Mouse (Mus musculus) gastrocnemius, postnatal 14 days (tissue): ENCODE measurements around the gene Nr0b2. TPM values are rescaled to one million over a fixed set of nuclear protein-coding genes. Genes with fewer than 3 reads are reported as not detected.

Source experiments
- DNase-seq: peaks from one replicate; pipeline ENCODE4 v3.0.0; 2021; ENCODE audit warnings: mixed read lengths
- intact Hi-C: fragments of 180-260 bp; cut with DNase I; formaldehyde crosslinking; loops from one replicate; pipeline ENCODE4 v1.15.1; 2025; ENCODE audit warnings: low total_unique reads
- total RNA-seq, 2 experiments: library from RNA; stranded (reverse); gene quantifications; 2 replicates each; pipeline ENCODE4 v1.2.3; 2021

Gene Nr0b2
- total RNA-seq, 2 experiments from 2014 or later: not detected

GRCm38 (mm10) chr4:133557041-133557717 is 4.0 kb downstream of the Nr0b2 start:
- no peak for DNase-seq
- intact Hi-C loops: no loop called here

GRCm38 (mm10) chr4:133559846-133560245 is 6.7 kb downstream of the Nr0b2 start:
- intact Hi-C loops: no loop called here
- no peak for DNase-seq

GRCm38 (mm10) chr4:133561622-133562021 is 8.4 kb downstream of the Nr0b2 start:
- intact Hi-C loops: no loop called here
- DNase-seq: no peak

- intact Hi-C loops: no loop called here
- DNase-seq: no peak
Observed at GRCm38 (mm10) chr4:133563123-133563571, 10.0 kb downstream of the Nr0b2 start.

GRCm38 (mm10) chr4:133567251-133567650 is 14.1 kb downstream of the Nr0b2 start:
- no peak for DNase-seq
- intact Hi-C loops: no loop called here

DNA sequence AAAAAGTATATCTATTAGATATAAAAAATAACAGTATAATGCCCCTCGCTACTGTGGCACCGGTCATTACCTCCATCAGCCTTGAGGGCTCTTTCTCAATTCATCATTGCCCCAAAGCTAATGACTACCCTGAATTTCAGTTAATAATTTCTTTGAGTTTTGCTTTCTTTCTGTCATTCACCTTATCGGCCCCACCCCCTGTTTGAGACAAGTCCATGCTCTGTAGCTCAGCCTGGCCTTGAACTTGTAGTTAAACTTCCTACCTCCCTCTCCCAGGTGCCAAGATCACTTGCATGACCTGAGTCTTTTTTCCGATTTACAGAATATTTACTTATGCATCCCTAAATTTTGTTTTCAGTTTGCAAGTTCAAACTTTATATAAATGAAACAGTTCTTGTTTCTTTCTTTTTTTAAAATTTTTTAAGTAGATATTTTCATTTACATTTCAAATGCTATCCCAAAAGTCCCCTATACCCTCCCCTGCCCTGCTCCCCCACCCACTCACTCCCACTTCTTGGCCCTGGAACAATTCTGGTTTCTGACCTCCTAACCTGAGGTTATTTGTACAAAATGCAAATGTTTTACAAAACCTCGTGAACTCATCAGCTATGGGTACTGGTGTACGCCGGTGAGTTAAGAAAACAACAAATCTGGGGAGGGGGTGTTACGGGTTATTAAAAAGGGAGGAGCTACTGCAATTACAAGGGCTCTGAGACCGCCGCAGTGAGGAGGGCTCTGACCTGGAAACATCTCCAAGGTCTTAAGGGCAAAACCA is 16.3 kb downstream of the Nr0b2 start:
- DNase-seq: no peak
- intact Hi-C loops: no loop called here

DNA sequence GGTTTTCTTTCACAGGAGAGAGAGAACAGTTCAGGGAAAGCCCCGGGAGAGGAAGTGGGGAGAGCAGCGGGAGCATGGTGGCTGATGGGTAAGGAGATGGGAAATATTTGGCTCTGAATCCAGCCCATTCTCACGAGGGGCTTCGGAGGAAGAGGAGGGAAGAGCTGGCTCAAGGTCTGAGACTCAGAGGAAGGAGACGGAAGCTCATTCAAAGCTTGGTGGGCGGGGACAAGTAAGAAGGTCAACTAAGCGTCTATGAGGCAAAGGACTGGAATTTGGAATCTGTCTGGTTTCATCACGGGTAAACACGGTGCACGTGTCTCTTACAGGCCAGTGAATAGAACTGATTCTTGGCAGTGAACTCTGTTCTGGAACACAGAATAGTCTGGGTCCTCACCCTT is 16.9 kb downstream of the Nr0b2 start:
- intact Hi-C loops: no loop called here
- no peak for DNase-seq

- intact Hi-C loops: no loop called here
- peak; percentile 91 for DNase-seq
Observed at GRCm38 (mm10) chr4:133574070-133574842, 21.1 kb downstream of the Nr0b2 start, which contains the start of gene Gpatch3. Gene Gpatch3 (plus strand): TSS chr4:133574745.

GRCm38 (mm10) chr4:133574843-133575202 is 21.6 kb downstream of the Nr0b2 start:
- intact Hi-C loops: no loop called here
- no peak for DNase-seq

DNA sequence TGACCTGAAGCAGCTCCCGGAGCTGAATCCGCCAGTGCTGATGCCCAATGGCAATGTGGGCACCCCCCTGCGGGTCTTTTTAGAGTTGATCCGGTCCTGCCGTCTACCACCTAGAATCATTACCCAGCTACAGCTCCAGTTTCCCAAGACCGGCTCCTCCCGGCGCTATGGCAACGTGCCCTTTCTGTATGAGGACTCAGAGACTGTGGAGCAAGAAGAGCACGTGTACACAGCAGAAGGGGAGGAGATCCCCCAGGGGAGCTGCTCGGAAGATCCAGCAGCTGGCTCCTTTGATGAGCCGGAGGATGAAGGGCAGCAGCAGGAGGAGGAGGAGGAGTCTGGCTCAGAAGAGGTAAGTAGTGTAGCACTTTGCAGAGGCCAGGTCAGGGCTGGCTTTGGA is 24.8 kb downstream of the Nr0b2 start:
- no peak for DNase-seq
- intact Hi-C loops: no loop called here

DNA sequence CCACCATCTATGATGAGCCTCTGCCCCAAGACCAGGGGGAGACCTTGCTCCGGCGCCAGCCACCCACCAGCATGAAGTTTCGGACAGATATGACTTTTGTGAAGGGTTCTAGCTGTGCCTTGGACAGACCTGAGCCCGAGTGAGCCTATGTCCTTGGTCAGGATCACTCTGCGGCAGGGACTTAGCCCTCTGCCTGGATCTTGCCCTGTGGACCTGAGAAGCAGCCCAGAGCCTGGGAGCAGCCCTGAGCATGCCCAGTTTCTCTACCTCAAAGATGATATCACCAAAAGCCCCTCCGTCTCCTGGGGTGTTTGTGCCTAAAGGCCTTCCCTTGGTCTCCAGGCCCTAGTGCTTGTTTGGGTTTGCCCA is 30.5 kb downstream of the Nr0b2 start:
- no peak for DNase-seq
- intact Hi-C loops: no loop called here

DNA sequence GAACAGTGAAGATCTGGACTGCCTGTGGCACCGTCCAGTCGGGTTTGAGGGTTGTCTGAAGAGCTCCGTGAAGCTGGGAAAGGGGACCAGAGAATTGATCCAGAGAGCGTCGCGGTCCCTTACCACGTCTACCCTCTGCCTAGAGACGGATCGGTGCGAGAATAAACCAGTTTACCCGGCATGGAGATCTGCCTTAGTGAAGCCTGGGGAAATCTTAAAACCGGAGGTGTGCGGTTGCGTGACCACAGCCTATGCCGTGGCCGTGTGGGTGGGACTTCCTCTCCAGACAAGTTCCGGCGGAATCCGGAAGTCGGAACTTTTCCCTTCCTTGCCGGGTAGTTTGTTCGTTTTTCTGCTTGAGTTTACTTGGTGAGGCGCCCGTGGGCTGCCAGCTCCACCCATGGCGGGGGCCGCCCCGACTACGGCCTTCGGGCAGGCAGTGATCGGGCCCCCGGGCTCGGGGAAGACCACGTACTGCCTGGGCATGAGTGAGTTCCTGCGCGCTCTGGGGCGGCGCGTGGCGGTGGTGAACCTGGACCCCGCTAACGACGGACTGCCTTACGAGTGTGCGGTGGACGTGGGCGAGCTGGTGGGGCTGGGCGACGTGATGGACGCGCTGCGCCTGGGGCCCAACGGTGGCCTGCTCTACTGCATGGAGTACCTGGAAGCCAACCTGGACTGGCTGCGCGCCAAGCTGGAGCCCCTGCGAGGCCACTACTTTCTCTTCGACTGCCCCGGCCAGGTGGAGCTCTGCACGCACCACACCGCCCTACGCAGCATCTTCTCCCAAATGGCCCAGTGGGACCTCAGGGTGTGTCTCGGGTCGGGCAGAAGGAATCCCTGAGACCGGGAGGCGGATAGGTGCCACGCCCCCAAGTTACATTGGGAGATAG is 31.1 kb downstream of the Nr0b2 start, which contains the start of gene Gpn2:
Gene Gpn2 (plus strand): TSS at position 304 of the 893 bp plus-strand sequence.
- intact Hi-C loops: no loop called here
- DNase-seq: peak; percentile 85

- intact Hi-C loops: loop anchor here (5.0 kb wide), 1 partner anchor 240 kb away; no protein-coding TSS in a partner anchor
- peak; percentile 45 for DNase-seq
Observed at GRCm38 (mm10) chr4:133592570-133592969, 39.4 kb downstream of the Nr0b2 start.

- DNase-seq: no peak
- intact Hi-C loops: loop anchor here (5.0 kb wide), 1 partner anchor 52 kb away; no protein-coding TSS in a partner anchor
Observed at GRCm38 (mm10) chr4:133595538-133595937, 42.4 kb downstream of the Nr0b2 start.

DNA sequence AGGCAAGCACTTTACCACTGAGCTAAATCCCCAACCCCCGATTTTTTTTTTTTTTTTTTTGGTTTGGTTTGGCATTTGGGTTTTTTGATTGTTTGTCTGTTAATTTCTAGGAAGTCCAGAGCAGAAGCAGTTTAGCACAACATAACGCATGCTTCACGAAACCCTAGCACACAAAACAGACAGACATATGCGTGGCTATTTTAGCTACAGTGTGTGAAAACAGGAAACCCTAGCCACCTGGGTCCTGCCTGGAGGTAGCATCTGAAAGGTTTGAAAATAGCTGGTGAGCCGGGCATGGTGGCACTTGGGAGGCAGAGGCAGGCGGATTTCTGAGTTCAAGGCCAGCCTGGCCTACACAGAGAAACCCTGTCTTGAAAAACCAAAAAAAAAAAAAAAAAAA is 42.9 kb downstream of the Nr0b2 start:
- DNase-seq: no peak
- intact Hi-C loops: loop anchor here (5.0 kb wide), 1 partner anchor 51 kb away; no protein-coding TSS in a partner anchor

GRCm38 (mm10) chr4:133598616-133599015 is 45.4 kb downstream of the Nr0b2 start:
- no peak for DNase-seq
- intact Hi-C loops: loop anchor here (5.0 kb wide), 1 partner anchor 49 kb away; no protein-coding TSS in a partner anchor

- DNase-seq: no peak
- intact Hi-C loops: loop anchor here (5.0 kb wide), 1 partner anchor 48 kb away; no protein-coding TSS in a partner anchor
Observed at GRCm38 (mm10) chr4:133599116-133599515, 45.9 kb downstream of the Nr0b2 start.

GRCm38 (mm10) chr4:133599571-133600073 is 46.4 kb downstream of the Nr0b2 start:
- peak; percentile 92 for DNase-seq
- intact Hi-C loops: loop anchor here (5.0 kb wide), 1 partner anchor 48 kb away; no protein-coding TSS in a partner anchor

GRCm38 (mm10) chr4:133600306-133600705 is 47.1 kb downstream of the Nr0b2 start:
- intact Hi-C loops: no loop called here
- DNase-seq: no peak
